Mouse (Mus musculus) bone marrow, adult 2 months (tissue): ENCODE results near the gene Naa80.

ENCODE experiments used
- CTCF ChIP-seq: fragments of 200-500 bp; IDR thresholded peaks from 2 replicates; pipeline ENCODE4 v1.5.1; 2011; ENCODE audit warnings: low read length, control low read depth; ENCODE audit not compliant: control insufficient read depth, insufficient read depth
- POLR2A ChIP-seq: fragments of 200-500 bp; IDR thresholded peaks from 2 replicates; pipeline ENCODE4 v1.6.1; 2011; ENCODE audit warnings: low read depth, mild to moderate bottlenecking, control low read depth, low read length, borderline replicate concordance; ENCODE audit not compliant: control insufficient read depth

DNA sequence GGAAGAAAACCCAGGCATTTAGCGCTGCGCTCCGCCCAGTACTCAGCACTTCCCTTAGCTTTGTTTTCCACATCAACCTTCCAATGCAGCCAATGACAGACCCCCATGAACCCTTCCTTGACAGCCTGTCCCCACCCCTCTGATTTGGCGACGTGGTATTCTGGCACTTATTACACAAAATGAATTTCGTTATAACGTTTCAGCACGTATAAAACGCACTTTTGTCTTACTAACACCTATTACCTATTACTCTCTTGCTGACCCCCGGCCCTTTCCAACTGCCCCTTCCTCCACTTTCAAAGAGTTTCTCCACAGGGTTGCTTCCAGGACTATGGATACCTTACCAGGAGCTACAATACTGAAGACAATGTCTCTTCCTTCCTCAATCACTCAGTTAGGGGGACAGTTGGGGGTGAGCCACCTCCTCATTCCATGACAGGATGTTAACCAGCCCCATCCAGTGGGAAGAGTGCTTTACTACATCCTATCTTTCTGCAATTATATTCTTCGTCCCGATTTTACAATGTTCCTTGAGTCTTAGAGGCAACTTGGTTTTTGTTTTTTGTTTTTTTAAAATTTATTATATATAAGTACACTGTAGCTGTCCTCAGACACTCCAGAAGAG lies 34.4 kb downstream of the Naa80 start:
- TF ChIP-seq CTCF (no peak), POLR2A (no peak)
